Mouse (Mus musculus) monocyte, adult 5-6 weeks (primary cell): ENCODE results near the gene Sf3b3. TPM values are rescaled to one million over a fixed set of nuclear protein-coding genes. Genes with fewer than 3 reads are reported as not detected.
"Not testable (repeated sequence)": the region's sequence is repeated elsewhere in the genome, so short reads cannot be mapped to it uniquely, and the experiment has no call there.

Experiments used
- ATAC-seq: fragments of 153-309, 156-312 bp; replicated peaks from 2 replicates; pipeline ENCODE4 v1.8.0; 2017; ENCODE audit warnings: mild to moderate bottlenecking; ENCODE audit not compliant: low TSS enrichment, insufficient number of reproducible peaks, severe bottlenecking, poor library complexity, low FRiP score
- total RNA-seq: library from RNA; stranded (forward); fragments of 200-1000, 200-491, 200-594 nt; gene quantifications from 3 replicates; pipeline ENCODE4 v1.2.3, GENCODE M21; 2017

The Sf3b3 gene
- total RNA-seq, 1 experiment from 2014 or later = 114 TPM

DNA sequence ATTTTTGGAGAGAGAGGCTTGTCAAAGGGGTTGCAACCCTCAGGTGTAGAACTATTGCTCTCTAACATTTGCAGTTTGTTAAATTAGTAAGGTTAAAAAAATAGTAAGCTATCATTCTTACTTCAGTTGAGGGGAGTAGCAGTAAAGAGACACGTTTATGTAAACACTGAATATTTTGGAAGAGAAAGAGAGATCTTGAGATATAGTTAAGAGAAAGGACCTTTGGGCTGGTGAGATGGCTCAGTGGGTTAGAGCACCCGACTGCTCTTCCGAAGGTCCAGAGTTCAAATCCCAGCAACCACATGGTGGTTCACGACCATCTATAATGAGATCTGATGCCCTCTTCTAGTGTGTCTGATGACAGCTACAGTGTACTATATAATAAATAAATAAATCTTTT is 9.5 kb upstream of the Sf3b3 start:
- ATAC-seq = not testable (repeated sequence)

DNA sequence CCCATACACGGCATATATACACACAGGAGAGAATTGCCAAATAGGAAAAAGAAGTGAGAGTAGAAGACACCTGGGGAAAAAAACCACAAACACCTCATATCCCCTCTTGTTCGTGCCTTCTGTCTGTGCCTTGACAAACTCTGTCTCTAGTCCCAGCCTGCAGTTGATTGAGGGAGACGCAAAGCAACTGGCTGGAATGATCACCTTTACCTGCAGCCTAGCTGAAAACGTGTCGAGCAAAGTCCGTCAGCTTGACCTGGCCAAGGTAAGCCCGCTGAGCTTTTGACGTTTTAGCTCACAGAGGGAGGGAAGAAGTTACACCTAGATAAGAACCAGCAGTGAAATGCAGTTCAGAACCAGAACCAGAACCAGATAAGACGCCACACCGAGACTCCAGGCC is 4.6 kb upstream of the Sf3b3 start:
- no peak for ATAC-seq

DNA sequence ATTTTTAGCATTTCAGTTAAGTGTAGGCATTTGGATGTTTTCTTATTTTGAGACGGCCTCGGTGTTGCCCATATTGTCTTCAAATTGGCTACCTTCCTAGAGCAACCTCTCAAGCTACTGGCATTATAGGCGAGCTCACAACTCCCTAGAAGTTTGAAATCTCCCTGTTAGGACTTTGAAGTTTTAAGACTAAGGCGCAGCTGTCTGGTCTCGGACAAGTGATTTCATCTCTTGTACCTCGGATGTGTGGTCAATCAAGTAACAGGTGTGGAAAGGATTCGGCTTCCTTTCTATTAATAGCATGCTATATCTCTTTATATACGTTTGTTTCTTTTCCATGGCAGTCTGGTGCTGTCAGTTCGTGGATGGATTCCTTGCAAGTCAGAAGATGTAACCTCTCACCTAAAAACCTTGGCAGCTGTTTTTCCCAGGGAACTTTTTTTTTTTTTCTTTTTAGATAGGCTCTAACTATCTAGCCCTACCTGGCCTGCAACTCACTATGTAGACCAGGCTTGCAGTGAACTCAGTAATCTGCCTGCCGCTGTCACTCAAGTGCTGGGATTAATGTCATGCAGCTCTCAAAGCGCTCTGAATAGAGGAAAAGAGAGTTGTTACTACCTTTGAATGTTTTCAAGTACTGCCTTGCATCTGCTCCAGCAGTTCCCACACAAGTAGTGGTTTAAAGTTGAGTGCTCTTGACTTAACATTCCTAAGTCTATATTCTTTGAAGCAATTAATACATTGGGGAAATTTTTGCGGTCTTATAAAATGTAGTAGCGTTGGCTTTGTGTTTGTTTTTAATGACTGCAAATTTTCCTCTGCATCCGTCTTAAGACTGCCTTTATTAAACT is 1.3 kb upstream of the Sf3b3 start:
- no peak for ATAC-seq

DNA sequence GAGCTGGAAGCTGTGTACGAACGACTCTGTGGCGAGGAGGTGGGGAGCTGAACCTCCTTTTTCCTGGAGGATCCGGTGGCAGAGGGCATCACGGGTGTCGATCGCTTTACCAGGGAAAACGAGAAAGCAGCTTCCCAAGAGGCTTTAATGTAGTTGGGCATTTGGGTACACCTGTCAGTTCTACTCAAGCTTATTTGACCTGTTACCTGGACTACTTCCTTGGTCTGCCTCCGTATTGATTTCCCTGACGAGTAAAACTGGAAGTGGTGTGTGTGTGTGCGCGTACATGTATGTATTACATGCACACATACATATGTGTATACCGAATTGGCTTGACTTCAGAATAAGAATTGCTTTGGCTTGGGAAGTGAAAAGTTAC is 573 bp upstream of the Sf3b3 start:
- ATAC-seq = no peak

DNA sequence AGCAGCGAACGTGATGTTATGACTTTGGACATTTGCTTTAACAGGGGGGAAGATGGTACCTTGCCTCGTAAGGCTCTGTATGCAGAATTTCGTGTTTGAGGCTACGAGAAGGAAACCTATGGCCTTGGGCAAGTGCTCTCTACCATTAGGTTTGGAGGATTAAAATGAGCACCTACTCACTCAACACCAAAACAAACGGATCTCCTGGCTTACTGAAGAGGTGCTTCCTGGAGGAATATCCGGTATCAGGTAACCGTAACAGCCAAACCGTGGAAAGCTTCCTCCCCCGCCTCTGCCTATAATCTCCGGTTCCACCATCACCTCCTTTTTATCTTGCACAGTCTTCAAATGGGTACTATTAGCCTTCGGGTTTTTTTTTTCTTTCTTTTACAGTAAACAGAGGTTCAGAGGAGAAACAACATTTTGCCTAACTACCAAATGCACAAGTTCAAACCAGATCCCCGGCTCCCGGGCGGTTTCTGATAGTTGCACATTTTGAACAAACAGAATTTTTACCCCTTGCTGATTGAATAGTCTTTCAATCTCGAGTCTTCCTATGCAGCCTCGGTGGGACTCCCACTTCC is 674 bp downstream of the Sf3b3 start:
- ATAC-seq = no peak

DNA sequence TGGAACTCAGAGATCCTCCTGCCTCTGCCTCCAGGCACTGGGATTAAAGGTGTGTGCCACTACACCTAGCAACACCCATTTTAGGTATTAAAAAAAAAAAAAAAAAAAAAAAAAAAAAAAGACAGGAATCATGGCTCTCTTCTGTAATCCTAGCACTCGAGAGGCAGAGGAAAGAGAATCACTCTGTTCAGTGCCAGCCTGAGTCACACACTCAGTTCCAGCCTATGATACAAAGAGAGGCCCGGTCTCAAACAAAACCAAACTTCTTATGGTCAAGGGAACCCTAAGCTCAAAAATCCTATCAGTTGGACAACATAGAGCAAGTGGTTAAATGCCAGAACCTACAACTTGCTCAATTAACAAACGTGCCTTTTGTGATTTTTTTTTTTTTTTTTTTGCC is 1.6 kb downstream of the Sf3b3 start:
- ATAC-seq = no peak

DNA sequence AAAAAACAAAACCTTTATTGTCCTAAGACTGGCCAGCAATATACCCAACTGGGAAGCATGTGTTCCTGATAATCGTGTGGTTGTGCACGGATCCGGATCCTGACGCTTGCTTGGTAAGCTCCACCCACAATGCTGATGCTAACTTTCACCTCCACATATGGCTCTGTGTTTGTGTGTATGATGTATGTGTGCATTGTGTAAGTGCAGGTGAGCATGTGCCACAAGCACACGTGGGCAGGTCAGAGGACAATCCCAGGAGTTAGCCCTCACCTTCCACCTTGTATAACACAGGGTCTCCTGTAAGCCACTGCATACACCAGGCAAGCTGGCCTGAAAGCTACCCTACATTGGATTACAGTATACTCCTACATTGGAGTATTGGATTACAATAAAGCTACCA is 3.4 kb downstream of the Sf3b3 start:
- ATAC-seq = no peak

DNA sequence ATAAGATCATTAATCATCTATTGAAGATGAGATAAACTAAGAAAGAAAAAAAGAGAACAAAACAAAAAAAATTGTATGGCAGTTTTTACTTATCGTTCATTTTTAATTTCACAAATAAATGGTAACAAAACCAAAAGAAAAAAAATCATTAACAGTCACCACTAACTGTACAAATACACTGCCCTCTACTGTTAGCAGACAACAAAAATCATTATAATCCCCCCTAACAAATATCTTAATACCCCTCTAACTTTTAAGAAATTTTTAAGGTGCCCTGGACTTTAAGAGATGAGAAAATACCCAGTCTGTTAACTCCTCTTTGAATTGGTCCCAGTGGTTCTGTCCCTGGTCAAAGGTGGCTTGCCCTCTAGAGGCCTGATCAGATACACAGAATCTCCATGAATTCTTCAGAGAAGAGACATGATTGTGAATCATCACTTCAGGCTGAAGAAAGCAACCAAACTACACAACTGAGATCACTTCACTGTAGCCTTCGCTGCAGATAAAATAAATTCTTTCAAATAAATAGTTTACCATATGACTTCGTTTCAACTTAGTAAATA is 4.5 kb downstream of the Sf3b3 start:
- no peak for ATAC-seq

DNA sequence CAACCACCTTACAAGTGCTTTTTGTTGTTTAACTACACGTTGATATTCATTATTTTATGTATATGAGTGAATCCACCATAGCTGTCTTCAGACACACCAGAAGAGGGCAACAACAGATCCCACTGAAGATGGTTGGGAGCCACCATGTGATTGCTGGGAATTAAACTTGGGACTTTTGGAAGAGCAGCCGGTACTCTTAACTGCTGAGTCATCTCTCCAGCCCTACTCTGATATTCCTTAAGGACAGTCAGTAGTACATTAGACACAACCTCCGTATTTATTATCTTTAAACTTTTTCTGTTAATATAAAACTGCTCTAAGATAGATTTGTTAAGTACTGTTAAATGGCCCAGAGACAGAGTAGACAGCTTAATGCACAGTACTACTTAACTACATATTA is 14.6 kb downstream of the Sf3b3 start:
- no peak for ATAC-seq

DNA sequence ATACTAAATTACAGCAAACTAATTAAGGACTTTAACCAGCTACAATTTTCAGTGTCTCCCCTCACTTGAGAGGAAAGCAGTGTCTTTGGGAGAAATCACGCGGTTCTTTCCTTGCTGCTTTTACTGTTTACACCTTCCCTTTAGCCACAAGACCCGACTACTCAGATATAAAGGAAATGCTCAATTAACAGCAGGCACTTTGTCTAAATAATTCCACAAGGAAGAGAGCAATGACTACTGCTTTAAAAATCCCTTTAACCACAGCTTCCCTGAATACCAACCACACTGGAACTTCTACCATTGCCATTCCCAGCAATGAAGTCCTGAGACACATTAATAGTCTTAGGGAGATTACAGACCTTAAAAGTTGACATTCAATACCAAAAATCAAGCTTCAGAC is 18.1 kb downstream of the Sf3b3 start:
- no peak for ATAC-seq

DNA sequence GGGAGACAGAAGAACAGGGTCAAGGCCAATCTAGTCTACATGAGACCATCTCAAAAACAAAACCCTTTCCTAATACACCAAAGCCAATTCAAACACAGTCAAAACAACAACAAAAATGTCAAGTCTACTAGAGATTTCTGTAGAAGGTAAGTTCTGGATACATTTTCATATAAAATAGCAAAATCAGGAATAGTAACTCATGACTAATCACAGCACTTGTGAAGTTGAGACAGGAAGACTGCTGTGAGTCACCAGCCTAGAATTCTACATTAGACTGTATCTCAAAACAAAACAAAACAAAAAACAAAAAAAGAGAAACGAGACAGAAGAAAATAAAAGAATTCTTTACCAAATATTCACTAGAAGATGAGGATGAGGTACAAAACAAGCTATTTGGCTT is 21.7 kb downstream of the Sf3b3 start:
- ATAC-seq = no peak

DNA sequence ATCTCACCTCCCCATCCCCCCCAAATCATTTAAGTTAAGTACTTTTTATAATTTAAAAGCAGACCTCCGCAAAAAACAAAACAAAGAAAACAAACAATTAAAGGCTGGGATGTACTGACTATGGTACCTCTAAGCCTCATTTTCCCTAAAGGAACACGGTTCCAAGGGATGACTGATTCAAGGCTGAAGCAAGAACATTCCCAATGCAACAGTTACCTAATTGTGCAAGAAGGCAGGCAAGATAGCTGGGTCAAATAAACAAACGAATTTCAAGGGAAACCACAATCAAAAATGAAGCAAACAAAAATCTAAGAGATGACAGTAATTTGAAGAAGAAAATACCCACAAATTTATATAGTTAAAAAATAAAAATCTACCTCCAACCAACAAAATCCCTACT is 24.6 kb downstream of the Sf3b3 start:
- ATAC-seq = no peak

DNA sequence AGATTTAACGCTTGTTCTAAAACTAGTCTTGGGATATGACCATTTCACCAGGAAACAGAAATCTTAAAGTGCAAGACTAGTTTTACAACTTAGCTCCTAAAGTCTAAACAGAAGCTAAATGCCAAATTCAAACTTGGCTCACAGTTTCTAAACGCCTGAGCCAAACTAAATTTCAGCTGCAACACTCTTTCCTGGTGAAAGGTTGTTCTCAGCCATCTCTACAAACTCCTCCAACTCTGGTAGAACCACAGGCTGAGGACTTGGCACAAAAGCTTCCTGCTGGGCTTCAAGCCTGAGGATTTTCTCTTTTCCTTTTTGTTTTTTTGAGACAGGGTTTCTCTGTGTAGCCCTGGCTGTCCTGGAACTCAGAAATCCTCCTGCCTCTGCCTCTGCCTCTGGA is 26.3 kb downstream of the Sf3b3 start:
- no peak for ATAC-seq

DNA sequence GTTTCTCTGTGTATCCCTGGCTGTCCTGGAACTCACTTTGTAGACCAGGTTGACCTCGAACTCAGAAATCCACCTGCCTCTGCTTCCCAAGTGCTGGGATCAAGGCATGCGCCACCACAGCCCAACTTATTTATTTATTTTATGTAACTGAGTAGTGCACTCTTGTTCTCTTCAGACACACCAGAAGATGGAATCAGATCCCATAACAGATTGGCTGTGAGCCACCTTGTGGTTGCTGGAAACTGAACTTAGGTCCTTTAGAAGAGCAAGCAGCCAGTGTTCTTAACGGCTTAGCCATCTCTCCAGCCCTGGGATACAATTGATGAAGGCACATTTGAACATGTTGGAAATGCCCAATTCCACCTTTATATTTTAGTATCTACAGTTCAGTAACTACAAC is 28.0 kb downstream of the Sf3b3 start:
- ATAC-seq = no peak

DNA sequence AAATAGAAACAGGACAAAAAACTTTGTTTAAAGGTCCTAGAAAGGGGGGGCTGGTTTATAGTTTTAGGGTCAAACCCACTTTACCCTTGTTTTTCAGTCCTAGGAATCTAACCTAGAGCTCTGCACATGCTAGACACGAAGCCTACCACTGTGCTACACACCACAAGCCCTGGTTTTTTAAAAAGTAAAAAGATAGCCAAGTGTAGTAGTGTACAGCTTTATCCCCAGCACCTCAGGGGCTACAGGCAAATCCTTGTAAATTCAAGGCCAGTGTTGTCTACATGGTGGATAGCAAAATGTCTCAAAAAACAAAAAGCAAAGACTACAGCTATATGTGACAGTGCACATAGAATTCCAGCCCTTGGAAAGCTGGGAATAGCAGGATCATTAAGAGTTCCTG is 29.6 kb downstream of the Sf3b3 start:
- no peak for ATAC-seq

DNA sequence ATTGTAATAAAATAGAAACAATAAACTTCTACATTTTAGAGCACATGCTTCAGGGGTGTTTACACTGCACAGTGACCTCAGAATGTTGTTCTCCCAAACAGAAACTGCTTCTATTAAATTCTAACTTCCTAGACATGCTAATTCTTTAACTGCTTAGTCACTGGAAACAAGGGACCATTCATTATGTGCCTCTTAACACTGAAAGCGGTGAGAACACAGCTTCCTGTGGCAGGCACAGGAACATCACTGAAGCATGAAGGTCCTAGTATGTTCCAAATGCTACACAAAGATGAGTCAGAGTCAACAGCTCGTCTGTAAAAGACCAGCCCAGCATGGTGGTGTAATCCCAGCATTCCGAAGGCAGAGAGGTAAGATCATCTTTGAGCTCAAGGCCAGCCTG is 31.3 kb downstream of the Sf3b3 start:
- ATAC-seq = no peak

DNA sequence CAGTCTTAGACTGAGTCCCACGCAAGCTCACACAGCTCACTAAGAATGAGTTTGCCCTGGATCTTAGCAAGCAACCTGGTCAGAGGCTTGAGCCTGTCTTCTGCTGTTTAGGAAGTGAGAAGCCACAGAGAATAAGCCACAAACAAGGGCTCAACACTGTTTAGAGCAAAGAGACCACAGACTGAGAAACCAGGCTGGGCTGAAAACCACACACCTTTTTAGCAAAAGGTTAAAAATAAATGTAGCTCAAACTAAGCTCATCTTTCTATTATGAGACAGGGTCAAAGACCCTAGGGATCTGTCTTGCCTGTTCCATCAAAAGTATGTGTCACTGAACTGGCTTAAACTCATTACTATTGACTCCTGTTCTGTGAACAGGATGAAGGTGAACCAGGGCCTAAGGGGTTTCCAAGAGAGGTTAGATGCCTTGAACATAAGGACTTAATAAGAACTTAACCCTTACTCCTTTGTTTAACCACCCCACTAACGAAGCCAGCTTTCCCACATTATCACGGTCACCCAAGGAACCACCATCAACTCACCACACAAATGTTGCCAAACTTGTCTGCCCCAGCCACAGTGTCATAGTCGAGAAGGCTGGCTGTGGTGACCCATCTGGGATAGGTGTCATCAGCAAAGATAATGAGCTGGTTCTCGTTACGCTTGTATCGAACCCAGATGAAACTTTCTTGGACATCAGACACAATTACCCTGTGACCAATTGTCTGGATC is 33.3 kb downstream of the Sf3b3 start:
- ATAC-seq = no peak

DNA sequence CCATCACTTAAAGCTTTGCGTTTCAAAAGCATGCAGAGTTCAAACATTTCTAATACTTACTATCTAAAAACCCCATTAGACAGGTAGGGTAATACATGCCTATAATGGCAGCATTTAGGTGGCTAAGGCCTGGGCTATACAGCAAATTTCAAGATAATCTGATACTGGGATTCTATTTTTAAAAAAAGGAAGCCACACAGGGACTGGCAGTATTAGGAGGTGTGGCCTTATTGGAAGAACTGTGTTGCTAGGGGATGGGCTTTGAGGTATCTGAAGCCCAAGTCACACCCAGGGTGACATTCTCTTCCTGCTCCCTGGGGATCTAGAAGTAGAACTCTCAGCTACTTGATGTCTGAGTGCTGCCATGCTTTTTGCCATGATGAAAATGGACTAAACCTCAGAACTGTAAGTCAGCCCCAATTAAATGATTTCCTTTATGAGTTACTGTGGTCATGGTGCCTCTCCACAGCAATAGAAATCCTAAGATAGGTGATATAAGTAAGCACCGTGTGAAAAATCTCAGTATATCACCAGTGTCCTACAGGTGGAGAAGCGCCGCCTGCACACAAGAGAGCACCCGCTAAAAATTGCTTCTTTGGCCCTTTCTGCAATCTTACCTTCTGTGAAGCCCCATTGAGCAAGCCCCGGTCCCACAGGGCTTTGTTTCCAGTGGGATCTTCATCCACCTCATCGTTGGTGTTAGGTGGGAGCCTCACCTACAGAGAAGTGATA is 34.1 kb downstream of the Sf3b3 start:
- ATAC-seq = no peak

DNA sequence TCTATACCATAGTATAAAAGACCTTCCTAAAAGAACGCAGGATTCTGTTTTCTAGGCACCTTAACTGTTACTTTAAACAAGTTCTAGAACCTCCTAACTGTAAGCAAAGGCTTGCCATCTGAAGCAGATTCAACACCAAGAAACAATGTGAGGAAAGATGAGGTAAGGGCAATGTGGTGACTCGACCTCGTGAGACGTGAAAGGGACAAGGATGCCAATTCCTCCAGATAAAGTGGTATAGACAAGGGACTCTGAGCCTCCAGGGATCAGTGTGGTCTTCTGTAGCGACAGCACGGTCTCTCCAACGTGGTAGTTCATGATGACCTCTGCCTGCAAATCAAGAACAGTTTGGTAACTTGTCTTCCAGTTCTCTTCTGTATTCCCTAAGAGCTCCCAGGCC is 34.8 kb downstream of the Sf3b3 start:
- ATAC-seq = no peak
